Mouse (Mus musculus): Measurements from ENCODE around the gene Rbm3. TPM values are rescaled to one million over a fixed set of nuclear protein-coding genes. Genes with fewer than 3 reads are reported as not detected.

Gene Rbm3
- polyA plus RNA-seq, 1 experiment from 2014 or later = 351 TPM

Other genes with a start within 250 kb of the Rbm3 start
- gene Pqbp1, start 246.6 kb downstream of the Rbm3 start, polyA plus RNA-seq (2016; fragmentation: Nextera tagmentation; extraction: Ambion mirVana) = 65.0 and 65.2 TPM in 2 replicates
- 98.3 and 98.9 TPM in 2 replicates for gene Timm17b, start 246.5 kb downstream of the Rbm3 start, polyA plus RNA-seq (2016; fragmentation: Nextera tagmentation; extraction: Ambion mirVana)
- gene Gm10491, start 238.0 kb downstream of the Rbm3 start, polyA plus RNA-seq (2016; fragmentation: Nextera tagmentation; extraction: Ambion mirVana) = not detected in 2 replicates
- gene Gm10490, start 236.3 kb downstream of the Rbm3 start, polyA plus RNA-seq (2016; fragmentation: Nextera tagmentation; extraction: Ambion mirVana) = not detected in 2 replicates
- 0.26 and 0.33 TPM in 2 replicates for gene Pcsk1n, start 226.1 kb downstream of the Rbm3 start, polyA plus RNA-seq (2016; fragmentation: Nextera tagmentation; extraction: Ambion mirVana)
- 0.17 TPM in 1 of 2 replicates, not detected in the other for gene Eras, start 217.3 kb downstream of the Rbm3 start, polyA plus RNA-seq (2016; fragmentation: Nextera tagmentation; extraction: Ambion mirVana)
- gene Hdac6, start 198.0 kb downstream of the Rbm3 start, polyA plus RNA-seq (2016; fragmentation: Nextera tagmentation; extraction: Ambion mirVana) = 15.4 and 15.8 TPM in 2 replicates
- gene Gata1, start 167.8 kb downstream of the Rbm3 start, polyA plus RNA-seq (2016; fragmentation: Nextera tagmentation; extraction: Ambion mirVana) = 148 and 156 TPM in 2 replicates
- gene Glod5, start 127.4 kb downstream of the Rbm3 start, polyA plus RNA-seq (2016; fragmentation: Nextera tagmentation; extraction: Ambion mirVana) = 0.25 TPM in 1 of 2 replicates, not detected in the other
- 57.1 and 57.5 TPM in 2 replicates for gene Suv39h1, start 71.1 kb downstream of the Rbm3 start, polyA plus RNA-seq (2016; fragmentation: Nextera tagmentation; extraction: Ambion mirVana)
- gene Was, start 55.4 kb downstream of the Rbm3 start, polyA plus RNA-seq (2016; fragmentation: Nextera tagmentation; extraction: Ambion mirVana) = 3.2 and 3.5 TPM in 2 replicates
- 9.4 and 9.9 TPM in 2 replicates for gene Wdr13, start 13.0 kb downstream of the Rbm3 start, polyA plus RNA-seq (2016; fragmentation: Nextera tagmentation; extraction: Ambion mirVana)
- 6.7 and 7.0 TPM in 2 replicates for gene Tbc1d25, start 30.3 kb upstream of the Rbm3 start, polyA plus RNA-seq (2016; fragmentation: Nextera tagmentation; extraction: Ambion mirVana)
- gene Ebp, start 47.6 kb upstream of the Rbm3 start, polyA plus RNA-seq (2016; fragmentation: Nextera tagmentation; extraction: Ambion mirVana) = 58.3 and 59.8 TPM in 2 replicates
- 1.2 and 1.4 TPM in 2 replicates for gene Porcn, start 60.6 kb upstream of the Rbm3 start, polyA plus RNA-seq (2016; fragmentation: Nextera tagmentation; extraction: Ambion mirVana)
- 42.2 and 42.6 TPM in 2 replicates for gene Ftsj1, start 106.5 kb upstream of the Rbm3 start, polyA plus RNA-seq (2016; fragmentation: Nextera tagmentation; extraction: Ambion mirVana)
- gene Slc38a5, start 125.3 kb upstream of the Rbm3 start, polyA plus RNA-seq (2016; fragmentation: Nextera tagmentation; extraction: Ambion mirVana) = 75.0 and 77.7 TPM in 2 replicates
- gene Ssxb10, start 181.5 kb upstream of the Rbm3 start, polyA plus RNA-seq (2016; fragmentation: Nextera tagmentation; extraction: Ambion mirVana) = not detected in 2 replicates
- gene Ssxb9, start 221.1 kb upstream of the Rbm3 start, polyA plus RNA-seq (2016; fragmentation: Nextera tagmentation; extraction: Ambion mirVana) = not detected in 2 replicates